Mouse (Mus musculus) liver, postnatal 0 days (tissue): Measurements from ENCODE around the gene Pde4d. TPM values are rescaled to one million over a fixed set of nuclear protein-coding genes. Genes with fewer than 3 reads are reported as not detected.

Source experiments
- ATAC-seq: fragments of 200-750 bp; cut with Nextera tagmentation; 2 replicates; pipeline ENCODE4 v1.8.0; 2017; ENCODE audit warnings: mild to moderate bottlenecking, moderate library complexity
- DNase-seq: peaks from one replicate; pipeline ENCODE4 v3.0.0-alpha.2; 2016
- H3K27ac ChIP-seq: fragments of 300-500 bp; sonication (generic); 2 replicates; pipeline ENCODE4 v1.5.1; 2014; ENCODE audit warnings: antibody characterized with exemption, moderate library complexity, mild to moderate bottlenecking, low read depth
- H3K27me3 ChIP-seq: fragments of 300-500 bp; sonication (generic); 2 replicates; pipeline ENCODE4 v1.6.1; 2014; ENCODE audit warnings: low read length, control low read depth, mixed read lengths; ENCODE audit not compliant: insufficient read depth
- H3K36me3 ChIP-seq: fragments of 300-500 bp; sonication (generic); replicated peaks from 2 replicates; pipeline ENCODE4 v1.6.1; 2014; ENCODE audit warnings: mild to moderate bottlenecking, control low read depth, low read length, moderate library complexity, mixed read lengths; ENCODE audit not compliant: insufficient read depth
- H3K4me1 ChIP-seq: fragments of 300-500 bp; sonication (generic); 2 replicates; pipeline ENCODE4 v1.6.1; 2014; ENCODE audit warnings: antibody characterized with exemption, mild to moderate bottlenecking, control low read depth; ENCODE audit not compliant: insufficient read depth
- H3K4me2 ChIP-seq: fragments of 300-500 bp; sonication (generic); 2 replicates; pipeline ENCODE4 v1.6.1; 2014; ENCODE audit warnings: low read depth, mild to moderate bottlenecking, low read length, moderate library complexity, mixed read lengths
- H3K4me3 ChIP-seq: fragments of 300-500 bp; sonication (generic); 2 replicates; pipeline ENCODE4 v1.5.1; 2014; ENCODE audit warnings: low read depth, low read length
- H3K9ac ChIP-seq: fragments of 300-500 bp; sonication (generic); replicated peaks from 2 replicates; pipeline ENCODE4 v1.6.1; 2014; ENCODE audit warnings: mild to moderate bottlenecking, moderate library complexity
- H3K9me3 ChIP-seq: fragments of 300-500 bp; sonication (generic); 2 replicates; pipeline ENCODE4 v1.6.1; 2016; ENCODE audit warnings: mild to moderate bottlenecking, control low read depth, low read length, mixed read lengths
- CTCF ChIP-seq: sonication (generic); IDR thresholded peaks from 2 replicates; pipeline ENCODE4 v1.5.1; 2016; ENCODE audit warnings: antibody characterized with exemption, low read depth
- EP300 ChIP-seq: IDR thresholded peaks from 2 replicates; pipeline ENCODE4 v1.6.1; 2016; ENCODE audit warnings: antibody characterized with exemption, low read depth, mild to moderate bottlenecking
- WGBS: fragments of 180-500 bp; shearing (Covaris S2); extraction: QIAGEN DNeasy Blood & Tissue Kit; methylation state at CpG from one replicate; pipeline ENCODE4 v1.1.7; 2014; ENCODE audit not compliant: insufficient replicate concordance; 5-methylcytosine and 5-hydroxymethylcytosine counted together
- polyA plus RNA-seq: library from polyadenylated mRNA; unstranded; fragments of >200 nt; fragmentation: Nextera tagmentation; extraction: Ambion mirVana; gene quantifications from 2 replicates; pipeline ENCODE4 v1.2.1, GENCODE M21; 2015

Pde4d gene
- polyA plus RNA-seq, 1 experiment from 2014 or later = 6.1 TPM

GRCm38 (mm10) chr13:109926277-109926920, 1476.7 kb downstream of the Pde4d start:
- ATAC-seq = peak; percentile 25; the same call in 1 of the 2 replicates

DNA sequence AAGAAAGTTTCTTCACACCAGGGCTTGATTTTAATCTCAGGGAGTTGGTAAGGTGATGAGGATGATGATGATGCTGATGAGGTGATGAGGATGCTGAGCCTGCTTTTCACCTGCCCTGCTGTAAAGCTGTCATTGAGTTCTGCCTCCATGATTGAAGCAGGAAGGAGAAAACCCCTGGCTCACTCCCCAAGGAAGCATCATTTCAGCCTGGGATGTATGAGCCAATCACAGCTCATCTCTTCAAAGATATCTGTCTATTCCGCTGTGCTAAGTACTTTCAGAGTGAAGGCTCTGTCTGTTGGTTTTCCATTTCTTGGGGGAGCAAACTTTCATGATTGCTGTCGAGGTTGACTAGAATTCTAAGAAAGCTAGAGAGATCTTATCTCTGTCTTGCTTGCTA, 1478.0 kb downstream of the Pde4d start:
- H3K27ac ChIP-seq = no peak overlapping the region
- H3K9me3 ChIP-seq = no peaks in the 10 kb centered on the region
- no peak overlapping the region for H3K4me3 ChIP-seq
- 66% methylated on average over 2 of the region's 2 CpGs for WGBS
- H3K4me1 ChIP-seq = 0 out of 2 replicates have a peak, but pooled peaks cover 3% of the 10 kb centered on the region
- no peak overlapping the region for H3K4me2 ChIP-seq
- H3K36me3 ChIP-seq = no peaks in the 10 kb centered on the region
- no peak overlapping the region for H3K9ac ChIP-seq
- H3K27me3 ChIP-seq = no peaks in the 10 kb centered on the region
- no peak for TF ChIP-seq CTCF
- TF ChIP-seq EP300 = no peak
- DNase-seq = no peak
- no peak for ATAC-seq

More at GRCm38 (mm10) chr13:109926277-109926920, 1476.7 kb downstream of the Pde4d start:
- Histone ChIP-seq H3K4me1 (peaks cover 7% of the 10 kb centered on the region; the same call in 1 of the 2 replicates), H3K36me3 (no peaks in the 10 kb centered on the region), H3K9me3 (no peaks in the 10 kb centered on the region), H3K9ac (no peak overlapping the region), H3K27me3 (no peaks in the 10 kb centered on the region), H3K27ac (no peak overlapping the region), H3K4me3 (no peak overlapping the region), H3K4me2 (peak overlapping the region; percentile 35)
- no peak for TF ChIP-seq CTCF
- TF ChIP-seq EP300 = no peak
- no peak for DNase-seq
- 26% methylated on average over 15 of the region's 15 CpGs for WGBS

DNA sequence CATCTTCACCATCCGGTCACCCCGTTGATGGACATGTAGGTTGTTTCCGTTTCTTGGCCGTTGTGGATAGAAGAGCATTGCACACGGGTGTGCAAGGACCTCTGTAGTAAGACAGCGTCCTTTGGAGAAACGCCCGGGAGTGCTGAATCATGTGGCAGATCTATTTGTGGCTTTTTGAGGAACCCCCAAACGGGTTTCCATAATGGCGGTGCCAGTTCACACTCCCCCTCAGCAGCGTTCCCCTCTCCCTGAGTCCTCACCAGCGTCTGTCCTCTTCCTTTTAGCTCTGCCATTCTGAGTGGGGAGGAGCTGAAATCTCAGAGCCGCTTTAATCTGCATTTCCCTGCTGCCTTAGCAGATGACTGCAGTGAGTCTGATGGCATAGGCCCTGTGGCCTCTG, 1482.9 kb downstream of the Pde4d start:
- no peak overlapping the region for H3K27ac ChIP-seq
- no peak for DNase-seq
- no peaks in the 10 kb centered on the region for H3K27me3 ChIP-seq
- TF ChIP-seq CTCF (no peak), EP300 (no peak)
- no peak overlapping the region for H3K9ac ChIP-seq
- H3K9me3 ChIP-seq = no peaks in the 10 kb centered on the region
- ATAC-seq = peak; percentile 23; the same call in 1 of the 2 replicates
- 71% methylated on average over 13 of the region's 13 CpGs for WGBS
- peaks cover 3% of the 10 kb centered on the region; the same call in 1 of the 2 replicates for H3K36me3 ChIP-seq
- no peaks in the 10 kb centered on the region for H3K4me1 ChIP-seq
- no peak overlapping the region for H3K4me2 ChIP-seq
- H3K4me3 ChIP-seq = no peak overlapping the region

GRCm38 (mm10) chr13:109933554-109933953, 1483.8 kb downstream of the Pde4d start:
- Histone ChIP-seq H3K27me3 (no peaks in the 10 kb centered on the region), H3K9me3 (no peaks in the 10 kb centered on the region), H3K4me2 (no peak overlapping the region), H3K27ac (no peak overlapping the region), H3K36me3 (peaks cover 3% of the 10 kb centered on the region; the same call in 1 of the 2 replicates), H3K4me1 (no peaks in the 10 kb centered on the region), H3K4me3 (no peak overlapping the region), H3K9ac (no peak overlapping the region)
- DNase-seq (no peak), ATAC-seq (peak; percentile 48)
- WGBS = 77% methylated on average over 7 of the region's 7 CpGs
- TF ChIP-seq CTCF (no peak), EP300 (no peak)

DNA sequence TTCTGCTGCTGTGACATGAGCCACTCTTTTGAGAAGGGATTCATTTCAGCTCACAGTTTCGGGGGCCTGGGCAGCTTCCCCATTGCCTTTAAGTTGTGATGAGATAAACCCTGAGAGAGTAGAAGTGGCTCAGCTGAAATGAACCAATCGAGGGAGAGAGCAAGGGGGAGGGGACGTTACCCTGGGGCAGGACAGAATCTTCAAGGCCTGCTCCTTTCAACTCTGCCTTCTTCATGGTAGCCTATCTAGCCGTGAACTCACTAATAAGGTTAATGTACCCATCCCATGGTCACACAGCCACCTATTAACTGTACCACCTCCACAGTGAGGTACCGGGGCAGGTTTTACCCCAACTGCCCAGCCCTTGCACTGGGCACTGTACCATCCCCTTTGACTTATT, 1487.1 kb downstream of the Pde4d start:
- no peak overlapping the region for H3K4me3 ChIP-seq
- no peak overlapping the region for H3K27ac ChIP-seq
- no peaks in the 10 kb centered on the region for H3K9me3 ChIP-seq
- TF ChIP-seq CTCF = no peak
- no peak for TF ChIP-seq EP300
- no peak overlapping the region for H3K9ac ChIP-seq
- DNase-seq (no peak), ATAC-seq (no peak)
- H3K4me2 ChIP-seq = no peak overlapping the region
- H3K4me1 ChIP-seq = no peaks in the 10 kb centered on the region
- WGBS = 86% methylated on average over 5 of the region's 5 CpGs
- no peaks in the 10 kb centered on the region for H3K27me3 ChIP-seq
- H3K36me3 ChIP-seq = peaks cover 13% of the 10 kb centered on the region; the same call in 1 of the 2 replicates

GRCm38 (mm10) chr13:109944822-109945551, 1495.2 kb downstream of the Pde4d start:
- DNase-seq (no peak), ATAC-seq (no peak)
- Histone ChIP-seq H3K4me3 (no peak overlapping the region), H3K9ac (no peak overlapping the region), H3K4me2 (no peak overlapping the region), H3K27me3 (no peaks in the 10 kb centered on the region), H3K9me3 (no peaks in the 10 kb centered on the region), H3K4me1 (no peaks in the 10 kb centered on the region), H3K36me3 (peaks cover 31% of the 10 kb centered on the region), H3K27ac (no peak overlapping the region)
- 89% methylated on average over 7 of the region's 7 CpGs for WGBS
- no peak for TF ChIP-seq CTCF
- TF ChIP-seq EP300 = no peak
